Mouse (Mus musculus) embryonic fibroblast, embryonic 13.5 days (primary cell): ENCODE data around the gene Smyd3.

Experiments used
- CTCF ChIP-seq: IDR thresholded peaks from 2 replicates; pipeline ENCODE4 v1.5.1; 2011; ENCODE audit warnings: mild to moderate bottlenecking, control low read depth, low read length, moderate library complexity, borderline replicate concordance; ENCODE audit not compliant: insufficient read depth
- POLR2A ChIP-seq: IDR thresholded peaks from 2 replicates; pipeline ENCODE4 v1.6.1; 2011; ENCODE audit warnings: low read depth, mild to moderate bottlenecking, control low read depth, low read length, moderate library complexity

DNA sequence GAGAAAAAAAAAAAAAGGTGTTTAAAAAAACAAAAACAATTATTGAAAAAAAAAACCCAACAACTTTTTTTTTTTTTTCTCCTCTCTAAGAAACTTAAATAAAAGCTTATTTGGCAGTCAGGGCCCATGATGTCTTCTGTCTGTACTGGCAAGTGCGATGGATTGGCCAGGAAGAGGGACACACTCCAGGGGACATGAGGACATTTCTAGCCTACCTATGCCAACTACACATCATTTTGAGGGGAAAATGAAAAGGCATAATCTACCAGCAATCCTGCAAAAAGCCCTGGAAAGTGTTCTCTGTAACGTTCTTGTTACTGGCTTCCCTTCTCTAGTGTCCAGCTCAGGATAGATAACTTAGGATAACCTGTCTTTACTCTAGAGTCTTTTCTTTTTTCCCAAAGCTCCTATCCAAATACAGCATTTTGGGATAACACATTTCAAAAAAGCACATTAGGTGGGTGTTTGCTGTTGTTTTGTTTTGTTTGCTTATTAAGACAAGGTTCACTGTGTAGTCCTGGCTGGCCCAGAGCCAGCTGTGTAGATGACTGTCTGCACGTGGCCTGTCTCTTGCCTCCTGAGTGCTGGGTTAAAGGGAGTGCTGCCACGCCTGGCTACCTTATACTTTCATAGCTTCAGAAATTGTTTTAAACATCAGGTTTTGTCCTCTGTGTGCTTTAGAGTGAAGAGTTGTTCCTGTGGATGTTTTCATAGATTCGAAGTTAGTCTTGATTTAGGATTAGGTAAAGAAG, 35.5 kb upstream of the Smyd3 start:
- TF ChIP-seq POLR2A = no peak
- no peak for TF ChIP-seq CTCF
